Mouse (Mus musculus): Measurements from ENCODE around the gene Dhx57.
"Not testable (repeated sequence)": the region's sequence is repeated elsewhere in the genome, so short reads cannot be mapped to it uniquely, and the experiment has no call there.

The Dhx57 gene

DNA sequence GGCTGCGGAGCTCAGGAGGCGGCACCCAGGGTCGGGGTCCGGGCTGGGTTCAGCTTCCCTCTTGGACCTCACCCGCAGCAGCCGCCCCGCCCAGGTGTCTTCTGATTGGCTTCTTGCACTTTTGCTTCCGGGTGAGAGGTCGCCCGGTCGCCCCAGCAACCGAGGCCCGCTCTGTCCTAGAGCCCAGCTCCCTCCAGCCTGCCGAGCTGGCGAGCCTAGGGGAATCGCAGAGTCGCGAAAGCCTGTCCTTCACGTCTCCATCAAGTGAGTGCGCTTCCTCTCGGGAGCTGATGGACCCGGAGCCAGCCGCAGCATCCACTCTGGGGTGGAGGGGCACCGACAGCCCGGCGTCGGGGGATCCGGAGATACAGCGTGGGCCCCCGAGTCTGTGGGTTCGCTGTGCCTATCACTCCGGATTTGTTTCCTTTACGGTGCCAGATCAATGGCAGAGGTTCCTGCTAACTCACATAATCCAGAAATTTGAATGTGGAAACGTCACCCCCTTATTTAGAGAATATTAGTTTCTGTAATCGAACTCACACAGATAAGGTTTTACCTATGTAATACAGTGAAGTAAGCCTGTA is at the start of gene Dhx57, which contains the start of gene Morn2:
Gene Dhx57, minus strand, starts transcription at position 403 of the 584 bp plus-strand sequence.
Gene Morn2, plus strand, starts transcription at position 130 of the 584 bp plus-strand sequence.
- in situ Hi-C loops (cut with MboI, MseI): loop anchor here (5.0 kb wide), 1 partner anchor 262 kb away; no protein-coding TSS in a partner anchor

DNA sequence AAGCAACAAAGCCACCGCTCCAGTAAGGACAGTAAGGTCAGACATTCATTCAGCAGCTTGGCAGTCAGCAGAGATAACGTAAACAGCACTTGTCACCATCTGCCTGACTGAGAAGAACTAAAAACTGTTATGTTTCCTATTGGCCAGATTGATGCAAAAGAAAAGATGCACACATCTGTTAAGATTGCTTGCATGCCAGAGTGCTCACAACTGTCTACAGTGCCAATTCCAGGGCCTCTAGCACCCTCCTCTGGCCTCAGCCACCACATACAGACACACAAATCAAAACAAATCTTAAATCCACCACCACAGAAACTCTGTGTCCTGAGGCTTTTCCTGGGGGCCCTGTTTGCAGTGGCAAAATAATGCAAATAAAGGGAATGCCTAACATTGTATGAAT is 42.1 kb upstream of the Dhx57 start:
- in situ Hi-C loops (cut with MboI, MseI): loop anchor here (5.0 kb wide), 1 partner anchor 80 kb away; no protein-coding TSS in a partner anchor

DNA sequence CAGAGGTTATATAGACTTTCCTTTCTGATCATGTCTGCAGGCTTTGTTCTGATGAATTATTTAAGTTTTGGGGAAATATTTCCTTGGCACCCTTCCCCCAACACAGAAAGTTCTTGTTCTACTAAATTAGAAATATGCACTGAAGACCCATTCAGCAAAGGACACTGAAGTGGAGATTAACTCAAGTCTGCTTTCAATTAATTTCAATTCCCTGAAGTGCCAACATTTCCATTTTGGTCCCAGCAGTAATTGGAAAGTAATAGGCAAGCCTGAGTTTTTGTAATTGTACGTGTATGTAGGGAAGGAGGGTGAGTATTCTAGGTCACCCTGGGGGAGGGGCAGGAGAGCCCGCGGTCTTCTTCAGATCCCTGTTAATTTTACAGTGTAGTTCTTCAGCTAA is 36.2 kb upstream of the Dhx57 start:
- in situ Hi-C loops (cut with MboI, MseI): no loop called here

DNA sequence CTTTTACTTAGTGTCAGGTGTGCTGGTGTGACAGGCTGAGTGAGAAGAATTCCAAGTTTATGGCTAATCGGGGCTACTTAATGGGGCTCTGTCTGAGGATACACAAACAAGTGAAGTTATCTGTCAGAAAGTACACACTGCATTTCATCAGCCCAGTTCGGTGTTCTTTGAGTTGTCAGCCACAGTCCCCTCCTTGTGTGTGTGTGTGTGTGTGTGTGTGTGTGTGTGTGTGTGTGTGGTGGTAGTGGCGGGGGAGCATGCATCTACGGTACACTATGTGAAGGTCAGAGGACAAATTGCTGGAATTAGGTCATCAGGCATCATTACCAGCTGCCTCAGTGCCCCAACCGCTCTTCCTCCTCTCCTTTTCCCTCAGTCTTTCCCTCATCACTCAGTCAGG is 35.2 kb upstream of the Dhx57 start:
- in situ Hi-C loops (cut with MboI, MseI): no loop called here

DNA sequence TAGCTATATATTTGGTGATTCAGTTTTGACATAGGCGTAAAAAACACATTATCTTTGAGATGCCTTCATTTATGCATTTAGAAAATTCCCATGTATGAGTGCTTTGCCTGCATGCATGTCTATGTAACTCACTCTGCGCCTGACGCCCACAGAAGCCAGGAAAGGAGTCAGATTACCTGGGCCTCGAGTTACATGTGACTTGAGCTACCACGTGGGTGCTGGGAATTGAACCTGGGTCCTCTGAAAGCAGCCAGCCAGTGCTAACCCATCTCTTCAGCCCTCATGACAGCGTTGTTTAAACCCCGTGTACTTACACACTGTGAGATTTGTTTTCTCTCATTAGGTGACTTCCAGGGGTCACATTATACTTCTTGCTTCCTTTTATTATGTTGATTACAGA is 34.2 kb upstream of the Dhx57 start:
- in situ Hi-C loops (cut with MboI, MseI): no loop called here

DNA sequence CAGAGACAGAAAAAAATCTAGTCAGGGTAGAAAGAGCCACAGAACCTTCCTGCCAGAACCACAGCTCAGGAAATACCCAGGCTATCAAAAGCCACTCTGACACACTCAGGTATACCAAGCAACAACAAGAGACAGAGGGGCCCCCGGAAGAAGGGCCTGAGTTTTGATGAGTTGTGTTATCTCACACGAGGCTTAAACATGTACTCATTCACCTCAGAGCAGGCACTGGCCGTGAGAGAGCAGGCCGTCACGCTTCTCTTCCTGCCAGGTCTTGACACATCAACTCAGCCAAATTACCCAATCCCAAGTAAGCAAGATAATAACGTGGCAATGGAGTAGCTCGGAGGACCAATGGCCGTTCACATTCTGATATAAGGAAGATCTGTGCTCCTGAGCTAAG is 33.4 kb upstream of the Dhx57 start:
- in situ Hi-C loops (cut with MboI, MseI): no loop called here

DNA sequence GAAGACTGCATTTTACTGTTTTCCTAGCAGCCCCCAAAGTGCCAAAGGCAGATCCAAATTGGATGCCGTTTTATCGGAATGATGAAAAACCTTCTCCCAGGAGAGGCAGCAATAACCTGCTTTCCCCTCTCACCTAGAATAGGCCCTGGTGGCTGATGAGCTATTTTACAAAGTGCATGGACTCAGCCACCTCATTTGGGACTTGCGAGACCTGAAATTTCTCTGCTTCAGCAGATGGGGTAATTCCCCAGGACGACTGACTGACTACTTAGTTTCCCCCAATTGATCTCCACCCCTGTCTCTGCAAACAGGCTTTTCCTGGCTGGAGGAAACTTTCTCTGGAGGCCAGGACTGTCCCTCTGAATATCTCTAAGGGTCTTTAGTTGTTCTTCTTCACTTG is 32.7 kb upstream of the Dhx57 start:
- in situ Hi-C loops (cut with MboI, MseI): no loop called here

- in situ Hi-C loops (cut with MboI, MseI): no loop called here
These were observed 32.0 kb upstream of the Dhx57 start for GRCm38 (mm10) chr17:80322228-80322627.

DNA sequence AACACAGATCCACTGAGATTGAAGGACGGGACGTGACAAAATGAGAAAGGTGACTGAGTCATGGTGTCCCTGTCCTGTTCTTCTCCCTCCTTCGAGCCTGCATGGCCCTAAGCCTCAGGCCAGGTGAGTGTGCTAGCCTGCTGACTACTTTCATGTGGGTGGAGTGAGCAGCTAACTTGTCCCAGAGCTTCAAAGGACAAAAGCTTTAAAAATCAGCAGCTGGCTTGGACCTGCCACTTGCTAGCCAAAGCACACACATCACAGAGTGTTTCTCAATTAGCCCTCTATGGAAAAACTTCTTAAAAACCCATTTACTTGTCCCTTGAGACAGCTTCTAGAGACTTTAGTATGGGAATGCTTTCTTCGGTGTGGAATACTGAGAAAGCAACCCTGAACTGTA is 22.1 kb upstream of the Dhx57 start:
- in situ Hi-C loops (cut with MboI, MseI): no loop called here

DNA sequence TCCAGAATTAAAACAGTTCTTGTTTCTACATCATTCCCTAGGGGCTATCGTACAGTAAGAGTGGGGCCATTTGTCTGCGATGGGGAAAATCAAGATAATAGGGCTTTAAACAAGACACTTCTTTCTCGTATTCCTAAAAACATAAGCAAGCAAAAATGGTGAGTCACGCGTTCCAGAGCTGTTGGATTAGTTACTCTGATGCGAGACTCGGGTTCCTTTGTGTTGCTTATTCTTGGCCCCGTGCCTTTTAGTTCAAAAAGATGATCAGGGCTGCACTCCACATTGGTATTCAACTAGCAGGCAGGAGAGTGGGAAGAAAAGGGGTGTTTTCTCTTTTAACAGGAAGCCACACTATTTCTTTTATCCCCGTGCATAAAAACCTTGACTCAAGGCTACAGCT is 21.5 kb upstream of the Dhx57 start:
- in situ Hi-C loops (cut with MboI, MseI): no loop called here

- in situ Hi-C loops (cut with MboI, MseI): no loop called here
These were observed 17.0 kb upstream of the Dhx57 start, which contains the start of gene Arhgef33 for GRCm38 (mm10) chr17:80307251-80307650. Gene Arhgef33 (plus strand): TSS chr17:80307407.

DNA sequence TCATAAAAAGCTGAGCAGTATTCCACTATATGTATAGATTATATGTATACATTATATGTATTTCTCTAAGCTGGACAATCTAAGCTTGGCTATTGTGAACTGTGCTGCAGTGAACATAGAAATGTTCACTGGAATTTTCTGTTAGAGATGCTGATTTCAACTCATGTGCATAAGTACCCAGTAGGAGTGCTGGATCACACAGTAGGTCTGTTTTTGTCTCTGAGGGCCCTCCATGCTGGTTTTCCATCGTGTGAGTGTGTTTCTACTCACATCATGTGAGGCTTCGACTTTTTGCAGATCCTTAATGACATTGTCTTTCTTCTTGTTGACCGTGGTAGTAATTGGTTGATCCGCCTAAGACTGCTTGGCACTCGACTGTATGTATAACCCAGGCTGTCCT is 8.6 kb upstream of the Dhx57 start:
- in situ Hi-C loops (cut with MboI, MseI): no loop called here

DNA sequence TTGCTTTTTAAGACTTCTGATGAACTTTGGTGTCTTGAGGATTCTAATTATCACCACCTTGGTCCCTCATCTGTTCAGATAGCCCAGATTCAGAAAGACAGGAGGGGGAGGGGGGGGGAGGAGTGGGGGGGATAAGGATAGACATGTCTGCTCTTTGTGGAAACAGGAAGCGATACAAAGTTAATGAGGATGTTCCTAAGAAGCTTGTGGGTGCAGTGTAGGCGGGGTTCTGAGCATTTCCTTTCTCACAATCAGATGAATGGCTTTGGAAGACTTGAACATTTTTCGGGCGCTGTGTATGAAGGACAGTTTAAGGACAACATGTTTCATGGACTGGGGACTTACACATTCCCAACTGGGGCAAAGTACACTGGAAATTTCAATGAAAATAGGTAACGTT is 5.0 kb upstream of the Dhx57 start:
- in situ Hi-C loops (cut with MboI, MseI): no loop called here

DNA sequence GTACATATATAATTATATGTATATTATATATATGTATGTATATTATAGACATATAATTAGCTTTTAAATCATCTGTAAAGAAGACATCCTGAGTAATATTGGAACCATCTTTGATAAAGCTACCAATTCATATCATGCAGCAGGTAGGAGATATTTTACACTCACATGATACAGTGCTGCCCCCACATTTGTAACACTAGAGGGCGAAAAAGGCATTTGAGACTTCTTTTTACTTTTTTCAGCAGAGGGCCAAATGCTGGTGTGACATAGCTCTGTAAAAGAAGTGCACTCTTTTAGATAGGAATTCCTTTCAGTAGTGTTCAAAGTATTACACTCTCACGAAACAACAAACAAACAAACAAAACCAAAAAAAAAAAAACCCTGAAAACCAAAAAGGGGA is 872 bp upstream of the Dhx57 start:
- in situ Hi-C loops (cut with MboI, MseI): loop anchor here (5.0 kb wide), 1 partner anchor 261 kb away; no protein-coding TSS in a partner anchor

DNA sequence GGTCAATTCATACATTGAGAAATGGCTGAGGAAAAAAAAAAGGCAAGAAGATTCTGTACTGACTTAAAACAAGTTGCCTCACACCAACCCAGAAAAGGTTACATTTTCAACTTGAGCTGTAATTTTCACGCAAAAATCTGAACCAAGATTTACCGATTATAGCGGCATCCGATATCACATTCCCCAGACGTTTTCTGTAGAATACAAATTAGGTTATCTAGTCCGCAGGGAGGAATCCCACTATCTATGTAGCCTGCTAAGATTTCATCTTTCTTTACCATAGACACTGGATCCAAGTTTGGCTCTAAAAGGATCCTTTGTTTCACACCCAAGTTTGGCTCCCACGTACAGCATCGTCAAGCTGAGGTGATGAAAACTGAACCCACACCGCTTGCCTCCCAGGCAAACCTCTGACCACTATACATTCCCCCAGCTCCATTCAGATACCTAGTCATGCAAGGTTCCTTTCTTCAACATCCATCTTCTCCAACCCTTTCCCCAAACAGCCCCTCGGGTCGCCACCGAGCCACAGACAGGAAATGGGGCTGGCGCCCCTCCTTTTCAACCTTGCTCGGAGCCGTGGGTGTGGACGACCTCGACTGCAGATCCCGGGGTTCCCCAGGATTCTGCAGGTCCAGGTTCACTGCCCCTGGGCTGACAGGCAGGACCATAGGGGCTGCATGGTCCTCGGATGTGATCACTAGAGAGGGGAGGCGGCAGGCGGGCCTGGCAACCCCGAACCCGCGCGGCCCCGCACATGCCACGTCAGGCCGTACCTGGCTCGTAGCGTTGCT is 799 bp downstream of the Dhx57 start:
- in situ Hi-C loops (cut with MboI, MseI): loop anchor here (5.0 kb wide), 1 partner anchor 263 kb away; no protein-coding TSS in a partner anchor

- in situ Hi-C loops (cut with MboI, MseI): no loop called here
These were observed 2.3 kb downstream of the Dhx57 start for GRCm38 (mm10) chr17:80288012-80288411.

DNA sequence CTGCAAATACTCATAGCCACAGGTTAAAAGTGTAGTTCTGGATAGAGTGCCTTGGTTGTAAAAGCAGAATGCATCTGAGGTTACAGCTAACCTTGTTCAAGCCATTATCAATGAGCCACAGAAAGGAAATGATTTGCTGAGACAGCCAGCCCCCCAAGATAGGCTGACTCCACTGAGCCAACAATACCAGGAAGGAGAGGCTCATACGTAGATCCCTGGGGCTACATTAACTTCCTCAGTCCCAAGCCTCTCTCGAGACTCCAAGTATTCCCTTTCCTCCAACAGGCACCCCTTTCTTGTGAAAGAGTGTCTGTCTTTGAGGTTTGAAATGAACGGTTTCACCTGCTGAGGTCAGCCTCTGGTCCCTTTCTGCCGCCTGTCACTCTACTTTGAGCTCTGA is 5.8 kb downstream of the Dhx57 start:
- in situ Hi-C loops (cut with MboI, MseI): no loop called here

DNA sequence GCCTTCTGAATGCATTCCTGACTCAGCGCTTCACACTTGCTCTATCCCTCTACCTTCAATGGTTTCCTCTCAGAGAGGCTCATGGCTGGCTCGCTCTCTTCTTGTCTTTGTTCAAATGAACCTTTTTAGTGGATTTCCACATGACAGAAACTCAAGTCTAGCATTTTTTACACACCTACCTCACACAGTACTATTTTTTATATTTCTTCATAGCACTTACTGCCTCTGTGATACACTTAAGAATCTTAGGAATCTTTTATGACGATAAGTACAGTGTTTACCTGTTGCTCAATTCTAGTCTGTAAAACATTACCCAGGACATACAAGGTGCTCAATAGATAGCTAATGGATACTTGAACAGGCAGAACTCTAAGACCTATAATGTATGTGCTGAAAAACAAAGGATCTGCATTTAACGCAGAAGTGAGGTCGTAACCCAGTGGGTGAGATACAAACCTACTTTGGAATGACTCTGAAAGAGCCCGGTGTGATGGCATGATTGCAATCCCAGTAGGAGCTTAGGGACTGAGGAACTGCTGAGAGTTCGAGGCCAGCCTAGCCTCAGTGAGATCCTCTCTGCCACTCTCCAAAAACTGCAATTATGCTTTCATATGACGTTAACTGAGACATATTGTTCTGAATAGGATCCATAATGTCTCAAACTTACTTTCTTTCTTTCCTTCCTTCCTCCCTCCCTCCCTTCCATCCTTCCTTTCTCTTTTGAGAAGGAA is 10.8 kb downstream of the Dhx57 start:
- in situ Hi-C loops (cut with MboI, MseI): no loop called here

DNA sequence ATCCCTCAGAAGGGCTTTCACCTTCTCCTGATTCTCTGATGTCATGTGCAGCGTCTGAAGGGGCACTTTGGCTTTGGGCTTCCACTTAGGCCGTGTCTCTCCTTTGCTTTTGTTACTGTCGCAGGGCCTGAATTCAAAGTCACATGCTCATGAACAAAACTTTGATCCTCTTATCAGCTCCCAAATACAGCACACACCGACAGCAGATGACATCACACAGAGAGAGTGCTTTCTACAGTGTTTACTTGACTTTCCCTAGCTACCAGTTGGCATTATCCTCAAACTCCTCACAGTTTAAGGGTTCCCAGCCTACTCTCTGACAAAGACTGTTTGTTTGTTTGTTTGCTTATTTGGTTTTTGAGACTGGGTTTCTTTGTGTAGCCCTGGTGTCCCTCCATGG is 12.0 kb downstream of the Dhx57 start:
- in situ Hi-C loops (cut with MboI, MseI): no loop called here

GRCm38 (mm10) chr17:80270622-80271021 is 19.7 kb downstream of the Dhx57 start:
- in situ Hi-C loops (cut with MboI, MseI): not testable (repeated sequence)

- in situ Hi-C loops (cut with MboI, MseI): no loop called here
These were observed 22.1 kb downstream of the Dhx57 start for GRCm38 (mm10) chr17:80268151-80268550.

DNA sequence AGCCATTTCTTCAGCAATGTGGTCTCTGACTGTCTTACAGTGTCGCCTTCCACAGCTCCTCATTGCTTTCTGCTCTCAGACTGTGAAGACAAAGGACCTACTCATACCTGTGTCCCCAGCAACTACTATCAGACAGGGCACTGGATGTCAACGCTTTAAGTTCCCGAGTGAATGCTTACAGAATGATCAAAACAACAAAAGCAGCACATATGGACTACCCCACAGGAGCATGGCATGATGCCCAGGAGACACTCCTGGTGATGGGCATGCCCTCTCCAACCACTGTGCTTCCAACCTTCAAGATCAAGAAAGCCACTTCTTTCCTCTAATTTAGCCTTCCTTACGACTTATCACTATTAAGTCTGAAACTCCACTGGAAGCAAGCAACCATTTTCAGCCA is 23.2 kb downstream of the Dhx57 start:
- in situ Hi-C loops (cut with MboI, MseI): no loop called here

Data from T-helper 1 cell (primary cell).